Mouse (Mus musculus) gastrocnemius, adult 2 months (tissue): Measurements from ENCODE around the gene Nudt13. TPM values are rescaled to one million over a fixed set of nuclear protein-coding genes. Genes with fewer than 3 reads are reported as not detected.

Experiments used
- DNase-seq: peaks from one replicate; pipeline ENCODE4 v3.0.0; 2022
- H3K27ac ChIP-seq: fragments of 200-600 bp; 2 replicates; pipeline ENCODE4 v1.8.1; 2022; ENCODE audit warnings: mild to moderate bottlenecking
- H3K4me3 ChIP-seq: fragments of 200-600 bp; 2 replicates; pipeline ENCODE4 v1.8.1; 2022; ENCODE audit warnings: mild to moderate bottlenecking, moderate library complexity
- CTCF ChIP-seq: fragments of 200-600 bp; IDR thresholded peaks from 2 replicates; pipeline ENCODE4 v1.8.1; 2022; ENCODE audit warnings: antibody characterized with exemption, mild to moderate bottlenecking, moderate library complexity
- intact Hi-C: fragments of 180-260 bp; cut with DNase I; formaldehyde crosslinking; loops from one replicate; pipeline ENCODE4 v1.15.1; 2025
- long read RNA-seq, 2 experiments: library from polyadenylated mRNA; stranded (forward); transcript quantifications; one replicate each; pipeline ENCODE4 v2.0.0; 2021
- total RNA-seq, 2 experiments: library from RNA; stranded (reverse); gene quantifications; 2 replicates each; pipeline ENCODE4 v1.2.3; 2021

The Nudt13 gene
- 10 to 100 TPM; 26.9 to 32.3 TPM for total RNA-seq
- long read RNA-seq, experiment 1, transcript Nudt13-201 (9 exons, 2,494 nt): major isoform, 5 of 13 reads
- long read RNA-seq, experiment 1, partial matches to known transcripts: 0 of 13 reads
- long read RNA-seq, experiment 1, other reads (novel, unspliced or antisense): 8 of 13 reads
- long read RNA-seq, experiment 2, transcript Nudt13-201 (9 exons, 2,494 nt): major isoform, 11 of 16 reads
- long read RNA-seq, experiment 2, partial matches to known transcripts: 0 of 16 reads
- long read RNA-seq, experiment 2, other reads (novel, unspliced or antisense): 5 of 16 reads

GRCm38 (mm10) chr14:20294117-20294892, at the start of gene Nudt13:
Gene Nudt13 (plus strand): TSS chr14:20294697.
- peak within 1 kb of the TSS; percentile 89 for H3K27ac ChIP-seq
- intact Hi-C loops: no loop called here
- DNase-seq: peak; percentile 84
- H3K4me3 ChIP-seq: peak within 1 kb of the TSS; percentile 88
- no peak for TF ChIP-seq CTCF

GRCm38 (mm10) chr14:20245318-20245717, 49.2 kb upstream of the Nudt13 start:
- no peak overlapping the region for H3K4me3 ChIP-seq
- intact Hi-C loops: no loop called here
- no peak overlapping the region for H3K27ac ChIP-seq
- peak; percentile 75 for DNase-seq
- TF ChIP-seq CTCF: no peak

DNA sequence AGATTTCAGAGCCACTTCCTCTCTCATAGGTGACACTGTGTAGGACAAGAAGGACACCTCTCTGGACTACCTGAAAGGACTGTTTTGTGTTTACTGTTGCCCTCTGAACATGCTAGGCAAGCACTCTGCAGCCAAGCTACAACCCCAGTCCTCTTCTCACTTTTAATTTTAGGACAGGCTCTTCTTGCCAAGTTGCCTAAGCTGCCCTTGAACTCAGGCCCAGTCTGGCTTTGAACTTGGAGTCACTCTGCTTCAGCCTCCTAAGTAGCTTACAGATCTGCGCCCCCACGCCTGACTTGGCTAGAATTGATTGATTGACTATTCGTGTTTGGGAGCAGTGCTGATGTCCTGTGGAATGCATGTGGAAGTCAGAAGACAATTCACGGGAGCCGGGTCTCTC, 48.6 kb upstream of the Nudt13 start:
- Histone ChIP-seq H3K27ac (no peak overlapping the region), H3K4me3 (no peak overlapping the region)
- DNase-seq: peak; percentile 36
- intact Hi-C loops: no loop called here
- no peak for TF ChIP-seq CTCF

- no peak for TF ChIP-seq CTCF
- intact Hi-C loops: no loop called here
Measured at GRCm38 (mm10) chr14:20246811-20247266, 47.7 kb upstream of the Nudt13 start.

GRCm38 (mm10) chr14:20248001-20248400, 46.5 kb upstream of the Nudt13 start:
- intact Hi-C loops: no loop called here
- no peak for TF ChIP-seq CTCF
- Histone ChIP-seq H3K27ac (no peak overlapping the region), H3K4me3 (no peak overlapping the region)
- DNase-seq: peak; percentile 7

More at GRCm38 (mm10) chr14:20246811-20247266, 47.7 kb upstream of the Nudt13 start:
- DNase-seq: peak; percentile 84
- Histone ChIP-seq H3K4me3 (no peak overlapping the region), H3K27ac (peak overlapping the region; percentile 49; the same call in 1 of the 2 replicates)

- no peak for TF ChIP-seq CTCF
- Histone ChIP-seq H3K4me3 (no peak overlapping the region), H3K27ac (no peak overlapping the region)
- intact Hi-C loops: no loop called here
- peak; percentile 68 for DNase-seq
Measured at GRCm38 (mm10) chr14:20250237-20251171, 44.0 kb upstream of the Nudt13 start.

- DNase-seq: peak; percentile 75
Measured at GRCm38 (mm10) chr14:20258185-20259113, 36.0 kb upstream of the Nudt13 start.

GRCm38 (mm10) chr14:20262346-20262745, 32.2 kb upstream of the Nudt13 start:
- no peak for TF ChIP-seq CTCF
- intact Hi-C loops: no loop called here
- DNase-seq: no peak
- no peak overlapping the region for H3K4me3 ChIP-seq
- H3K27ac ChIP-seq: no peak overlapping the region

More at GRCm38 (mm10) chr14:20258185-20259113, 36.0 kb upstream of the Nudt13 start:
- Histone ChIP-seq H3K27ac (no peak overlapping the region), H3K4me3 (no peak overlapping the region)
- intact Hi-C loops: loop anchor here (1.0 kb wide), 1 partner anchor 144 kb away; no protein-coding TSS in a partner anchor
- peak; percentile 94 for TF ChIP-seq CTCF

GRCm38 (mm10) chr14:20268421-20268820, 26.1 kb upstream of the Nudt13 start:
- no peak for TF ChIP-seq CTCF
- Histone ChIP-seq H3K27ac (no peak overlapping the region), H3K4me3 (no peak overlapping the region)
- DNase-seq: no peak
- intact Hi-C loops: no loop called here

DNA sequence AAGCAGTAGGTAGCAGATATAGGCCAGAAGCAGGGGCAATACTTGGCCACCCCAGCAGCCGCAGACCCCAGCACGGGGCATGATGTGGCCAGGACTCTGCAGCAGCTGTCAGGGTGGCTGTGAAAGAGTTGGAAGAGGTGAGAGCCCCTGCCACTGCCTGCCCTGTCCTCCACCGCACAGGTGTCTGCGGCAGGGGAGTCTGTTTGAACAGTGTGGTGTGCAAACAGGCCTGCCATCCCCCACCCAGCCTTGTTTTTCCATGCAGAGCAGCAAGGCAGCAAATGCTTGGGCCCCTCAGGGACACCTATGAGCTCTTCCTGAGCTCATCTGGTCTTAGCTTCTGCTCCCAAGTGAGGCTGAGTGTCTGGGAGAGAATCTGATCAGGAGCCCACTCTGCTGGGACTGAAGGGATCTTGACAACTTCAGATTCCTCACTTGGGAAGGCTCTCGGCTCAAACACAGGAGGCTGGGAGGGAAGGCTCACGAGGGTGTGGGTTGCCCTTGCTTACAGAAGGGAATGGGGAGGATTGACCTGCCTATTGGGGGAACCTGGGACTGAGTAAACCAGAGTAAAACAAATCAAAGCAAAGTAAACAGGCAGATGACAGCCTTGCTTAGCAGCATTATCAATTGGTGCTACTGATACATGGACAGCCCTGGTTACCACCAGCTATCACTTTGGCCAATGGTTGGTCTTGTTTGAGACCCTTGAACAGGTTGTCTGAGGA, 25.3 kb upstream of the Nudt13 start, which contains the start of gene Kcnk16:
TSS of gene Kcnk16 (minus strand) at position 118 of the 728 bp plus-strand sequence.
- intact Hi-C loops: no loop called here
- no peak for TF ChIP-seq CTCF

More for the DNA sequence above, 25.3 kb upstream of the Nudt13 start, which contains the start of gene Kcnk16:
- no peak for DNase-seq
- no peak within 1 kb of the TSS for H3K4me3 ChIP-seq
- no peak within 1 kb of the TSS for H3K27ac ChIP-seq
